Mouse (Mus musculus) cerebellum, postnatal 36 days (tissue): ENCODE measurements around the gene Coro1c.

Experiments
- DNase-seq, 2 experiments: peaks; one replicate each; pipeline ENCODE4 v3.0.0; 2021 to 2022; ENCODE audit warnings: mixed read lengths in 2 of 2

The Coro1c gene

GRCm38 (mm10) chr5:113882566-113883383 lies 25.8 kb downstream of the Coro1c start:
- DNase-seq, result no peak

- no peak for DNase-seq
These were observed 27.4 kb downstream of the Coro1c start for GRCm38 (mm10) chr5:113881136-113881535.

GRCm38 (mm10) chr5:113878943-113879617 lies 29.5 kb downstream of the Coro1c start:
- DNase-seq, result no peak

GRCm38 (mm10) chr5:113877565-113877964 lies 31.0 kb downstream of the Coro1c start:
- no peak for DNase-seq

- no peak for DNase-seq
These were observed 32.4 kb downstream of the Coro1c start for GRCm38 (mm10) chr5:113876176-113876575.

GRCm38 (mm10) chr5:113875625-113876024 lies 32.9 kb downstream of the Coro1c start:
- DNase-seq, result no peak

- DNase-seq, result no peak
These were observed 34.2 kb downstream of the Coro1c start for GRCm38 (mm10) chr5:113874063-113875024.

GRCm38 (mm10) chr5:113872936-113873912 lies 35.3 kb downstream of the Coro1c start:
- DNase-seq, result peak; percentile 45 to 54

- DNase-seq, result no peak
These were observed 36.5 kb downstream of the Coro1c start for GRCm38 (mm10) chr5:113871903-113872548.

GRCm38 (mm10) chr5:113870393-113871040 lies 38.0 kb downstream of the Coro1c start:
- no peak for DNase-seq

- peak; percentile 47 to 51 for DNase-seq
These were observed 39.4 kb downstream of the Coro1c start for GRCm38 (mm10) chr5:113869132-113869531.

- DNase-seq, result no peak
These were observed 43.6 kb downstream of the Coro1c start for GRCm38 (mm10) chr5:113864992-113865391.

GRCm38 (mm10) chr5:113863994-113864393 lies 44.6 kb downstream of the Coro1c start:
- DNase-seq, result no peak

GRCm38 (mm10) chr5:113862418-113862817 lies 46.1 kb downstream of the Coro1c start:
- DNase-seq, result peak; percentile 64 to 68

- DNase-seq, result peak in 1 of 2 experiments; percentile 51
These were observed 47.3 kb downstream of the Coro1c start for GRCm38 (mm10) chr5:113861294-113861693.

GRCm38 (mm10) chr5:113858971-113859370 lies 49.6 kb downstream of the Coro1c start:
- no peak for DNase-seq

GRCm38 (mm10) chr5:113858550-113858949 lies 50.0 kb downstream of the Coro1c start:
- no peak for DNase-seq

- no peak for DNase-seq
These were observed 50.9 kb downstream of the Coro1c start for GRCm38 (mm10) chr5:113857631-113858030.

GRCm38 (mm10) chr5:113856631-113857030 lies 51.9 kb downstream of the Coro1c start:
- DNase-seq, result no peak

GRCm38 (mm10) chr5:113855696-113856095 lies 52.9 kb downstream of the Coro1c start:
- DNase-seq, result no peak

GRCm38 (mm10) chr5:113855117-113855516 lies 53.4 kb downstream of the Coro1c start:
- no peak for DNase-seq
